Mouse (Mus musculus): ENCODE data around the gene Adprhl2. TPM values are rescaled to one million over a fixed set of nuclear protein-coding genes. Genes with fewer than 3 reads are reported as not detected.

Gene Adprhl2
- polyA plus RNA-seq, 1 experiment from 2014 or later: 61.0 TPM

GRCm38 (mm10) chr4:126286492-126286891 lies 35.0 kb downstream of the Adprhl2 start, which contains the start of gene Col8a2:
TSS of gene Col8a2 (plus strand) at chr4:126286793.
- Histone ChIP-seq H3K4me1 (replicated peaks; ENCODE audit: control insufficient read depth, insufficient read depth, low read length) (peaks cover 11% of the 10 kb centered on the region; the same call in 1 of the 2 replicates), H3K9me3 (ENCODE audit: control insufficient read depth, low read length) (peaks cover 2% of the 10 kb centered on the region; the same call in 1 of the 2 replicates), H3K4me3 (ENCODE audit: low read length) (peak within 1 kb of the TSS; percentile 49), H3K27ac (ENCODE audit: low read length) (no peak within 1 kb of the TSS), H3K9ac (ENCODE audit: low read length) (peak within 1 kb of the TSS; percentile 63), H3K27me3 (ENCODE audit: control insufficient read depth, insufficient read depth, low read depth, low read length) (peaks cover 26% of the 10 kb centered on the region), H3K36me3 (ENCODE audit: control insufficient read depth, insufficient read depth, low read length) (no peaks in the 10 kb centered on the region), H3K4me2 (ENCODE audit: low read depth, low read length) (peak within 1 kb of the TSS; percentile 70)
- WGBS: 1% methylated on average over 36 of the region's 42 CpGs
- ATAC-seq (ENCODE audit: low read depth): peak; percentile 69

GRCm38 (mm10) chr4:126283582-126283981 lies 37.9 kb downstream of the Adprhl2 start:
- ATAC-seq (ENCODE audit: low read depth): no peak
- Histone ChIP-seq H3K9ac (ENCODE audit: low read length) (no peak overlapping the region), H3K4me3 (ENCODE audit: low read length) (no peak overlapping the region), H3K4me2 (ENCODE audit: low read depth, low read length) (no peak overlapping the region), H3K36me3 (ENCODE audit: control insufficient read depth, insufficient read depth, low read length) (no peaks in the 10 kb centered on the region), H3K27ac (ENCODE audit: low read length) (no peak overlapping the region), H3K9me3 (ENCODE audit: control insufficient read depth, low read length) (peaks cover 2% of the 10 kb centered on the region; the same call in 1 of the 2 replicates), H3K27me3 (ENCODE audit: control insufficient read depth, insufficient read depth, low read depth, low read length) (peaks cover 26% of the 10 kb centered on the region), H3K4me1 (replicated peaks; ENCODE audit: control insufficient read depth, insufficient read depth, low read length) (peaks cover 8% of the 10 kb centered on the region; the same call in 1 of the 2 replicates)
- WGBS: 74% methylated on average over 8 of the region's 8 CpGs

- no peak overlapping the region for H3K9ac ChIP-seq (ENCODE audit: low read length)
- no peak overlapping the region for H3K4me2 ChIP-seq (ENCODE audit: low read depth, low read length)
- H3K36me3 ChIP-seq (ENCODE audit: control insufficient read depth, insufficient read depth, low read length): no peaks in the 10 kb centered on the region
- peaks cover 4% of the 10 kb centered on the region for H3K4me1 ChIP-seq (replicated peaks; ENCODE audit: control insufficient read depth, insufficient read depth, low read length)
- H3K9me3 ChIP-seq (ENCODE audit: control insufficient read depth, low read length): peaks cover 2% of the 10 kb centered on the region; the same call in 1 of the 2 replicates
- no peak overlapping the region for H3K4me3 ChIP-seq (ENCODE audit: low read length)
- H3K27me3 ChIP-seq (ENCODE audit: control insufficient read depth, insufficient read depth, low read depth, low read length): peaks cover 12% of the 10 kb centered on the region
- H3K27ac ChIP-seq (ENCODE audit: low read length): no peak overlapping the region
- 55% methylated on average over 9 of the region's 9 CpGs for WGBS
- ATAC-seq (ENCODE audit: low read depth): no peak
Measured at GRCm38 (mm10) chr4:126281706-126282105, 39.8 kb downstream of the Adprhl2 start.

- WGBS: 65% methylated on average over 9 of the region's 9 CpGs
- Histone ChIP-seq H3K27me3 (ENCODE audit: control insufficient read depth, insufficient read depth, low read depth, low read length) (no peaks in the 10 kb centered on the region), H3K9me3 (ENCODE audit: control insufficient read depth, low read length) (no peaks in the 10 kb centered on the region), H3K4me1 (replicated peaks; ENCODE audit: control insufficient read depth, insufficient read depth, low read length) (no peaks in the 10 kb centered on the region; the same call in 1 of the 2 replicates), H3K36me3 (ENCODE audit: control insufficient read depth, insufficient read depth, low read length) (peaks cover 2% of the 10 kb centered on the region), H3K4me3 (ENCODE audit: low read length) (no peak overlapping the region), H3K27ac (ENCODE audit: low read length) (no peak overlapping the region), H3K9ac (ENCODE audit: low read length) (no peak overlapping the region), H3K4me2 (ENCODE audit: low read depth, low read length) (no peak overlapping the region)
- ATAC-seq (ENCODE audit: low read depth): no peak
Measured at GRCm38 (mm10) chr4:126278961-126279360, 42.5 kb downstream of the Adprhl2 start.

GRCm38 (mm10) chr4:126278565-126278915 lies 43.0 kb downstream of the Adprhl2 start:
- ATAC-seq (ENCODE audit: low read depth): no peak
- Histone ChIP-seq H3K27me3 (ENCODE audit: control insufficient read depth, insufficient read depth, low read depth, low read length) (no peaks in the 10 kb centered on the region), H3K27ac (ENCODE audit: low read length) (no peak overlapping the region), H3K9me3 (ENCODE audit: control insufficient read depth, low read length) (no peaks in the 10 kb centered on the region), H3K4me3 (ENCODE audit: low read length) (no peak overlapping the region), H3K4me2 (ENCODE audit: low read depth, low read length) (no peak overlapping the region), H3K9ac (ENCODE audit: low read length) (no peak overlapping the region), H3K36me3 (ENCODE audit: control insufficient read depth, insufficient read depth, low read length) (peaks cover 7% of the 10 kb centered on the region), H3K4me1 (replicated peaks; ENCODE audit: control insufficient read depth, insufficient read depth, low read length) (no peaks in the 10 kb centered on the region; the same call in 1 of the 2 replicates)
- 39% methylated on average over 9 of the region's 9 CpGs for WGBS

GRCm38 (mm10) chr4:126277906-126278564 lies 43.5 kb downstream of the Adprhl2 start:
- Histone ChIP-seq H3K36me3 (ENCODE audit: control insufficient read depth, insufficient read depth, low read length) (peaks cover 9% of the 10 kb centered on the region), H3K27me3 (ENCODE audit: control insufficient read depth, insufficient read depth, low read depth, low read length) (no peaks in the 10 kb centered on the region), H3K4me2 (ENCODE audit: low read depth, low read length) (peak overlapping the region; percentile 15; the same call in 1 of the 2 replicates), H3K4me3 (ENCODE audit: low read length) (no peak overlapping the region), H3K27ac (ENCODE audit: low read length) (no peak overlapping the region), H3K4me1 (replicated peaks; ENCODE audit: control insufficient read depth, insufficient read depth, low read length) (no peaks in the 10 kb centered on the region; the same call in 1 of the 2 replicates), H3K9me3 (ENCODE audit: control insufficient read depth, low read length) (no peaks in the 10 kb centered on the region), H3K9ac (ENCODE audit: low read length) (no peak overlapping the region)
- 10% methylated on average over 13 of the region's 13 CpGs for WGBS
- ATAC-seq (ENCODE audit: low read depth): peak; percentile 66

GRCm38 (mm10) chr4:126275681-126276131 lies 45.8 kb downstream of the Adprhl2 start:
- Histone ChIP-seq H3K27ac (ENCODE audit: low read length) (no peak overlapping the region), H3K27me3 (ENCODE audit: control insufficient read depth, insufficient read depth, low read depth, low read length) (no peaks in the 10 kb centered on the region), H3K4me1 (replicated peaks; ENCODE audit: control insufficient read depth, insufficient read depth, low read length) (no peaks in the 10 kb centered on the region; the same call in 1 of the 2 replicates), H3K9ac (ENCODE audit: low read length) (no peak overlapping the region), H3K4me3 (ENCODE audit: low read length) (no peak overlapping the region), H3K4me2 (ENCODE audit: low read depth, low read length) (no peak overlapping the region), H3K36me3 (ENCODE audit: control insufficient read depth, insufficient read depth, low read length) (peaks cover 9% of the 10 kb centered on the region), H3K9me3 (ENCODE audit: control insufficient read depth, low read length) (no peaks in the 10 kb centered on the region)
- no peak for ATAC-seq (ENCODE audit: low read depth)
- 81% methylated on average over 13 of the region's 13 CpGs for WGBS

- no peak overlapping the region for H3K27ac ChIP-seq (ENCODE audit: low read length)
- no peaks in the 10 kb centered on the region for H3K27me3 ChIP-seq (ENCODE audit: control insufficient read depth, insufficient read depth, low read depth, low read length)
- no peak overlapping the region for H3K9ac ChIP-seq (ENCODE audit: low read length)
- no peak for ATAC-seq (ENCODE audit: low read depth)
- WGBS: 84% methylated on average over 4 of the region's 4 CpGs
- no peaks in the 10 kb centered on the region; the same call in 1 of the 2 replicates for H3K4me1 ChIP-seq (replicated peaks; ENCODE audit: control insufficient read depth, insufficient read depth, low read length)
- no peak overlapping the region for H3K4me2 ChIP-seq (ENCODE audit: low read depth, low read length)
- no peaks in the 10 kb centered on the region for H3K9me3 ChIP-seq (ENCODE audit: control insufficient read depth, low read length)
- no peak overlapping the region for H3K4me3 ChIP-seq (ENCODE audit: low read length)
- peaks cover 9% of the 10 kb centered on the region for H3K36me3 ChIP-seq (ENCODE audit: control insufficient read depth, insufficient read depth, low read length)
Measured at GRCm38 (mm10) chr4:126275081-126275480, 46.4 kb downstream of the Adprhl2 start.

GRCm38 (mm10) chr4:126273753-126274152 lies 47.8 kb downstream of the Adprhl2 start:
- peaks cover 9% of the 10 kb centered on the region for H3K36me3 ChIP-seq (ENCODE audit: control insufficient read depth, insufficient read depth, low read length)
- H3K27me3 ChIP-seq (ENCODE audit: control insufficient read depth, insufficient read depth, low read depth, low read length): no peaks in the 10 kb centered on the region
- H3K4me3 ChIP-seq (ENCODE audit: low read length): no peak overlapping the region
- no peak overlapping the region for H3K4me2 ChIP-seq (ENCODE audit: low read depth, low read length)
- H3K9ac ChIP-seq (ENCODE audit: low read length): no peak overlapping the region
- H3K9me3 ChIP-seq (ENCODE audit: control insufficient read depth, low read length): no peaks in the 10 kb centered on the region
- no peak for ATAC-seq (ENCODE audit: low read depth)
- no peak overlapping the region for H3K27ac ChIP-seq (ENCODE audit: low read length)
- no peaks in the 10 kb centered on the region; the same call in 1 of the 2 replicates for H3K4me1 ChIP-seq (replicated peaks; ENCODE audit: control insufficient read depth, insufficient read depth, low read length)
- WGBS: 81% methylated on average over 13 of the region's 13 CpGs

Measured in lung, embryonic 16.5 days (tissue).